Mouse (Mus musculus) NIH3T3 (cell line): ENCODE measurements around the gene Tor1aip1.
A peak's percentile ranks its signal among the peaks of the same experiment; 100 is the strongest.

Source experiments
- DNase-seq: peaks from one replicate; pipeline ENCODE4 v3.0.0-alpha.2; 2012; ENCODE audit warnings: low read depth

The Tor1aip1 gene

DNA sequence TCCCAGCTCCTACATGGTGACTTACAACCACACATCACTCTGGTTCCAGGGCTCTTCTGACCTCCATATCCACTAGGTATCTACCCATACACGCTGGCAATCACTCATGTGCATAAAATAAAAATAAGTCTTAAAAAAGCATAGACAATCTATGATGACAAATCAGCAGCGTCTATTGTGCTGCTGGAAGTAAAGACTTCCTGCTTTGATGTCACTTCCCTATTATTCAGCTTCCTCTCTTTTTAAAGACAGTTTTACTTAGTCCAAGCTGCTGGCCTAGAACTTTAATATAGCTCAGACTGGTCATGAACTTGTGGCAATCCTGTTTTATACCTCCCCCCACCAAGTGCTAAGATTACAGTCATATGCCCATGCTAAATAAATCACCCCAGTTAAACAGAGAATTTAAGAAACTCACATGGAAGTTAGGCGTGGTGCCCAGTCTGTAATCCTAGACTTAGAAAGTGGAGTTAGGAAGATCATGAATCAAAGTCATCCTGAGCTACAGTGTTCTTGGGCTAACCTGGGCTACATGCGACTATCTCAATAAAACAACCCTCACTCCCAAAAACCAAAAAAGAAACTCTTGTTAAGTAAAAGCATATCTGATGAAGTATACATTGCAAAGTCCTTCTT lies 7.8 kb downstream of the Tor1aip1 start:
- peak; percentile 50 for DNase-seq

DNA sequence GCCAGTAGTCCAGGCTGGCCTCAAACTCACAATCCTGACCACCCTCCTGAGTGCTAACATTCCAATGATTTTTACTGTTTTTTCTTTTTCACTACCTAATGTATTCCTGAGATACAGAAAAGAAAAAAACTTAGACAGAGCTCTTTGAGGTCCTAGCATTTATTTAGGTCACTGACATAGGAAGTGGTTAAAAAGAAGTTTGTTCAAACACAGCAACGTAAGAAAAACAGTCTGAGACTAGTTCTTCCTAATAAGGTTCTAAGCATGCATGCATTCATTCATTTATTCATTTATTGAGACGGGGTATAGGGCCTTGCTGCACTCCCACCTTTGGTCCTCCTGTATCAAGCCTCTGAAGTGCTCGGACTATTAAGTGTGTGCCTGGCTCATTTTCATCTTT lies 8.4 kb downstream of the Tor1aip1 start:
- DNase-seq: no peak

DNA sequence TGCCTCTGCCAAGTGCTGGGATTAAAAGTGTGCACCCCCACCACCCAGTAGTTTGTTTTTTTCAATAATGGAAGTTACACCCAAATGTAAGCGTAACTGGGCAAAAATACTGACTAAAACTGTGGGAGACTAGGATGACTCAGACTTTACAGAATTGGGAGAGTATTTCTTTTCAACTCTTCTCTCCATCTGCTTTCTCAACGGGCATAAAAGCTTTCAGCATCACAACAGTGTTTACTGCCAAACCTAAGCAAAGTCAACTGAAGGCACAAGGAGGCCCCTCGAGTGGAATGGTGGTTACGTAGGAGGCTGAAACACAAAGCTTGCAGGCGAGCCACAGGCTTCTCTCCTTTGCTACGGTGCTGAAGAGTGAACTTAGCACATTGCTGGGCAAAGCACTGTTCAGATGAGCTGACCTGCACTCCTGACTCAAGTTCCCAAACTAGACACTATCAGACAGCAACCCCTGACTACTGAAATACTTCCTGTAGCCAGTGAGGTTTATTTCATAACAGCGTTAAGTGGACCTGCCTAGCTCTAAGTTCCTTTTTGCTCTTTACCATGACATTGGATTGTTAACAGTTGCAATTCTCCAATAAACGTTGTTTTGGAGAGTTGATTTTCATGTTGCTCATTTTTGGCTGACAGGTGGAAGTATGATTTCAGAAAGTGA lies 11.3 kb downstream of the Tor1aip1 start:
- no peak for DNase-seq

DNA sequence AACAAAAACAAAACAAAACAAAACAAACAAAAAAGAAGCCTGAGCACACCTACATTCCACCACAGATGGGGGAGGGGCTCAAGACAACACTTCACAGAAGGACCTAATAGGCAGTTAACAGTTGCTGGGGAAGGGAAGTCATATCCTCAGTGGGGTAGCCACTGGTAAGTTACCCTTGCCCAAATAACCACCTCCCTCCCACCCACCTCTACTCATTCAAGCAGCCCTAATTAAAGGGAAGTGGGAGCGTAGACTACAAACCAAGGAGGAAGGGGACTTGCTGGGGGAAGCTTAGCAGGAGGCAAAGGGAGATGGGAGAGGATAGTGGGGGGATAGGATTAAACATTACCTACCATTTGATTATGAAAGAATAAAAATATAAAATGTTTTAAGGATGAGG lies 15.9 kb downstream of the Tor1aip1 start:
- DNase-seq: no peak

DNA sequence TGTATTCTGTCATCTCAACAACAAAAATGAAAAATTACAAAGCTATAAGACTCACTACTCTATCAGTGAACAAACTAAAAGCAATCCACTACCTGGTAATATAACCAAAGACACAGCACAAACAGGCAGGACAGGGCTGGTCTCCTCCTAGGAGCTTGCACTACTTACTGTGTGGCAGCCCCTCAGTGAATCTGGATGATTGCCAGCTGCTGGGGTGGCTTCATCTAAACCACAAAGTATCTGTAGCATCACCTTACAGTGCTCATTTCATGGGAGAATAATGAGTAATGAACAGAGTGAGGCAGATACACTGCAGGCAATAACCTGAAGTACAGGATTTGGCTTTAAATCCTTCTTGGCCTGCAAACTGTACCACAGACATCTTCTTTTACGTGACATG lies 16.5 kb downstream of the Tor1aip1 start:
- DNase-seq: no peak

DNA sequence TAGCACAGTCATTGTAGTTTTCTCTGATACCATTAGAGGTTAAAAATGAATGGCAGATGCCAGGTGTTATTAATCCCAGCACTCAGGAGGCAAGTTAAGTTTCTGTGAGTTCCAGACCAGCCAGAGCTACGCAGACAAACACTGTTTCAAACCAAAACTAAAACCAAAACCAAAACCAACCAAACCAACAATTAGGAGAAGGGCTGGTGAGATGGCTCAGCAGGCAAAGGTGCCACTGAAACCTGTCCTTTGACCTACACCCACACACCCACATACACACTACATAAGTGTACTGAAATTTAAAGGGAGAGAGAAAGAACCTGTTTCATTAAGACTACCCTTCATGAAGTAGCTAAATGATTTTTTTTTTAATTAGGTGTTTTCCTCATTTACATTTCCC lies 27.3 kb downstream of the Tor1aip1 start:
- DNase-seq: no peak

DNA sequence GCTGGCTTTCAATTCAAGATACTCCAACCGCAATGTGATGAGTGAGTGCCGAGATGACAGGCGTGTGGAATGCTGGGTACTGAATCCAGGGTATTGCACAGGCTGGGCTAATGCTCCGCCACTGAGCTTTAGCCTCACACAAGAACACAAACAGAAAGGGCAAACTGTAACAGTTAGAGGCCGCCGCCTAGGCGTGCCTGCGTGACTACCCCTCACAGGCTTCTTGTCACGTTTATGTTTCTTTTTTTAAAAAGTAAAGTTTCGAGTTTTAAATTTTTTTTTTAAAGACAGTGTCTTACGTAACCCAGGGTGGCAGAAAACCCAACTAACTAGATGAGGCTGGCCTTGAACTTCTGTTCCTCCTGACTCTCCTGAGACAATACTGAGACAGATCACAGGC lies 30.4 kb downstream of the Tor1aip1 start:
- DNase-seq: no peak

DNA sequence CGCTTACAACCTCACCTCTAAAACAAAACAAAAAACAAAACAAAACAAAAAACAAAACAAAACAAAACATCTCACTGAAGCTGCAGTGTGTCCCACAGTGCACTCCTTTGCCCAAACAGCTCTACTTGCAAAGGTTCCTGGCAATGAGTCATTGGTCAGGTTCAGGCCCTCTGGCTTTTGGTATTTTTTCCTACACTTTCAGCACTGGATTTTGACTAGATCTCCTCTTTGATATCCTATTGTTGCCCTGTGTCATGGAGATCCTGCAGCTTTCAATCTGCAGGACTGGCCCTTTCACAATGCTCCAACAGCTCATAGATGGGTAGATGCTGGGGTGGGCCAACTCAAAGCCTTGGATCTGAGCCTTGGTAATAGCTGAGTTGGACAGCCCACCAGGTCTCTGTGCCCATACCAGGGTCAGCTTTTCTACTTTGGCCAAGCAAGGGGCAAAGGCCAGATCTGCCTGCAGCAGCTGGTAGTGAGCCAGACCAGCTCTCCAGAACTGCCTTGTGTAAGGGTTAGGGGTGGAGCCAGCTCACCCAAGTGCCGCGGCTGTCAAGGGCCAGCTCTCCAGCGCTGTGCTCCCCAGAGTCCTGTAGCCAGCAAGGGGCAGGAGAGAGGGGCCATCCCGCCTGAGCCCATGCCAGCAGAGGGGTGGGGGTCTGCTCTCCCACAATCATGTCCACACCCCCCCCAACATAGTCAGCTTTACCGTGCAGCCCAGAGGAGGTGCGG lies 32.9 kb downstream of the Tor1aip1 start:
- peak; percentile 29 for DNase-seq

DNA sequence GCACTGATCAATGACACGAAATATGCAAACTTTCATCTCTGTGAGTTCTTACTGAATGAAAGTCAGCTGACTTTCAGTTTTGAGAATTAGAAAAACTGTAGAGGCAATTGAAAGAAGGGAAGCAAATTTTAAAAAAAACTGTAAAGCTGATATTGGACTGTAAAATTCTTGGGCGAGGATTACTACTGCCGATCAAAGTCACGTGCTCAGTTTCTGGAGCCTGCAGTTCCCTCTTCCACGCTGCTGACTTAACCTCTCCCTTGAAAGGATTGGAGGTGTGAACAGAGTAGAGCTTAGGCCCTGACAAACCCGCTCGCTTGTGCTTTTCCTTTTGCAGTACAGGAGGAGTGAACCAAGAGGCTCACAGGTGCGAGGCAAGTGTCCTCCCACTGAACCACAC lies 33.9 kb downstream of the Tor1aip1 start:
- no peak for DNase-seq

DNA sequence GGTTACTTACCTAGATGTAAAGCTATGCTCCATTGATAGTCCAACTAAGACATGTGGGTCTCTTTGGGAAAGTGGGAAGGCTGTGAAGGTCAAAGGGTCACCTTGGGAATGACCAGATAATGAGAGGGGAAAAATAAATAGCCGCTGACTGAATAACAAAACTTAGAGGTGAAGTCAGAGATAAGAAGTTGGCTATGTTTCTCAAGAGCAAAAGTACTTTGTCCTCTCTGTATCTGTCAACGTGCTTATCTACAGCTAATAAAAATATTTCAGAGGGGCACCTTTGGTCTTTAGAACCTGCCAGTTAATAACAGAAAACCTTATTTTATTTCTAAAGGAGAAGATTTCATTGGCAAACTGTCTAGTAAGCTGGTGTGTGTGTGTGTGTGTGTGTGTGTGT lies 40.7 kb downstream of the Tor1aip1 start:
- no peak for DNase-seq

DNA sequence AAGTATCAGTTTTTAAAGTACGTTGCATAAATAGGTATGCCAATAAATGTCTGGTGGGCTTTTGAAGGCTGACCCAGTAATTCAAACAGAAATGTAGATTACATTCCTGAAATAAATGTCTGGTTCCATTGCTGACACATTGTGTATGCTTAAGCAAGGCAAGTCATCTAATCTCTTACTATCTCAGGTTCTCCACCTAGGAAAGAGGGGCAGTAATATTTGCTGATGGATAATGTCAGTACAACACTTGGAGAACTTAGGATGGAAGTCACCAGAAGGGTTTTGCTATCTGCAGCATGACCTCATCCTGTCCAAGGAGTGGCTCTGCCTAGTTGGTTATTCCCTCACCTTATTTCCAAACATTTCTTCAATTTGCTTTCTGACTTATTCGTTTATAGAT lies 41.8 kb downstream of the Tor1aip1 start:
- no peak for DNase-seq

DNA sequence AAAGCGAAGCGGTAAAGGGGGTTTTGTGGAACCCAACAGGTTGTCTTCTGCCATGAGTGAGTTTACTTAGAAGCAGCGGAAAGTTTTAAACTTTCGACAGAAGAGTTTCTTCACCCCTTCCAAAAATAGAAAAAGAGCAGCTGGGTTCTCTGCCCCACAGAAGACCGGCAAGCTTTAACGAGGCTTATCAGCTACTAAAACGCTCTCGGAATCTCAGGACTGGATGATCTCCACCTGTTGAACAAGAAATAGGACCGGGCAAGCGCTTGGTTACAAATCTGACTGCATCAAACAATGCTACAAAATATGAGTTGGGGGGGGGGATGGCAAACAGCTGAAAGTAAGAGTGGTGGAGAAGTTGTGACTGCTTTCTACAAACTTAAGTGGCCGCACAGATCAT lies 45.9 kb downstream of the Tor1aip1 start:
- no peak for DNase-seq

DNA sequence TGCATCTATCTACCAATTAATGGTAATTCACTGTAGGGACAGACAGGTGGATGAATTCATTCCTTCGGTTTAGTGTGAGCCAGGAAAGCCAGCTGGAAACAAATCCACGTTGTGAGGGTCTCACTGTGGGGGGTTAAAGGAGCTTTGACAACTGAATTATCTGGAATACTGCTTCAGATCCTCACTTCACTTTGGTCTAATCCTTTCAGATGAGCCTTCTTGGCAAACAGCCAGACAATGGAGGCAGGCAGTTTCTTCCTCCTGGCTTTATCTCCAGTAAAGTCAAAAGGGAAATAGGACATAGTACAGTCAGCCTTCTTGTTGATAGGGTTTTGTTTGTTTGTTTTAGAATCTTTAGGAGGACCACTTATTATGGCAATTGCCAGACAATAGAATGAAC lies 46.9 kb downstream of the Tor1aip1 start:
- peak; percentile 9 for DNase-seq

DNA sequence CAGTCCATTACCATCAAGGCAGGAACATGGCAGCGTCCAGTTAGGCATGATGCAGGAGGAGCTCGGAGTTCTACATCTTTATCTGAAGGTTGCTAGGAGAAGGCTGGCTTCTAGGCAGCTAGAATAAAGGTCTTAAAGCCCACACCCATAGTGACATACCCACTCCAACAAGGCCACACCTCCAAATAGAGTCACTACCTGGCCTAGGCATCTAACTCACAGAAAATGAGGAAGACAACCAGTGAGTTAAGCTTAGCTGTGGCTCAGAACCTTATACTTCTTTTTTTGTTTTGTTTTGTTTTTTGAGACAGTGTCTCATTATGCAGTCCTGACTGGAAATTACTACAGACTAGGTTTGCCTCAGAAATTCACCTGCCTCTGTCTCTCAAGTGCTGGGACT lies 48.7 kb downstream of the Tor1aip1 start:
- DNase-seq: no peak

DNA sequence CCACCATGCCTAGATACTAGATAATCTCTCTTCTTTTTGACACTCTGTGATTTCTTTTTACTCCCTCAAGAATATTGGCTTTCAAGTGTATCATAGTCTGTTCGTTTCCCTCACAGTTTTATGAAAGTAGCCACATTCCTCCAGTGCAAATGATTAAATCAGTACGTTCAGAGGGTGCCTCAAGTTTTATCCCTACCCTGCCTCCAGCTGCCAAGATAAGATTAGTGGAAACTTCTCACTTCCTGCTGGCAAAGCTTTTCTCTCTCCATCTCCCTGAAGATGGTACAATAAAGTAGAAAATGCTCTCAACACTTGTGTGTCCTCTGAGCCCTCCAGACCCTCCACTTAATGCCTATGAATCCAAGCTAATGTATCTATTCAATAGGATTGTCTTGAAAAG lies 61.3 kb downstream of the Tor1aip1 start:
- DNase-seq: no peak

DNA sequence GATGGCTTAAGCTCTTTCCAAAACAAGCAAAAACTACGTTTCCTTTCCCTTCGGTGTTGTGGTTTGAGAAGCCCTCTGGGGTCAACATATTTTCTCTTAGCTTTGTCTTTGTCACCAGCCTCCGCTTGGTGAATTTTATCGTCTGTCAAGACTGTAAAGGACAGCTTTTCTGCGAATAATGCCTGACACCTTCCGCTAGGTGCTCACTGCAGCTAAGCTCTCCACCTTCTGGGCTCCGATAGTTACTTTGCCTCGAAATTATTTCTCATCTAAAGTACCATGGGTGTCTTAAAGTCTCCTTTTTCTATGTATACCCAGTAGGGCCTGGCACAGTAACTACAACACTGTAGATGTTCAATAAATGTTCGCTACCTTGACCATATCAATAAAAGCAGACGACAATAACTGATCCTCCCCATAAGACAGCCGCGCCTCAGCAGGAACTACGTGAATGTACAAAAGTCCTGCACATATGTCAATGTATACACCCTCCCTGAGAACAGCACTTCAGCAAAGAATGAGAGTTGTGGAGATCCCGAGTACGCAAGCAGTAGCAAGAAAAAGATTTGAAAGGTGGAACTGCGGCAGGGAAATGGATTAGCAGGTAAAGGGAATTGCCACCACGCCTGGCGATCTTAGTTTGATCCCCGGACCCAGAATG lies 62.4 kb downstream of the Tor1aip1 start:
- no peak for DNase-seq

DNA sequence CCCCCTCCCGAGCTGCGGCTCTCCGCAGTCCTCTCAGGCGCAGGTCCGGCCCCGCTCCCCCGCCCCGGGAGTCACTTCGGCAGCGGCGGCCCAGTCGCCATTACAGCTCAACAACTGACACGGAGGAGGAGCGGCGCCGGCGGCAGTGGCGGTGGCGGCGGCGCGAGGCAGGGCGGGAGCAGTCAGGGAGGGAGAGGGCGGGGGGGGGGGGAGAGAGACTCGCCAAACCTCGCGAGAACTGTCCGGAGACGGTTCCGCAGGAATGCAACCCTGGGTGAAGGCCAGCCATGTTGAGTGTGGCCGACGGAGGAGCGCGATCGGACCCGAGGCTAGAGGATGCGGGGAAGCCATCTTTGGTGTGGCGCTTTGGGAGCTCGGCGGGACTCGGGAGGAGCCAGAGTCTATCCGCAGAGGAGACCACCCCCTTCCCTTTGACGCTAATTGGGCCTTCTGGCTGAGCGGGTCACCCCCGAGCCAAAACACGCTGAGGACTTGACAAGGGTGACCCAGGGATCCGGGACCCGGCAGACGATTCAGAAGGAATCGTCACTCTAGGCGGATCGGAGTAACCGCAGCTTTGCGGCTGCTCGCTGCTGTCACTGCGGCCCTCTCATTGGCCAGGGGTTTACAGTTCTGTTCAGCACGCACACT lies 63.1 kb downstream of the Tor1aip1 start, which contains the start of gene Cep350:
TSS of gene Cep350 (minus strand) at position 188 of the 651 bp plus-strand sequence.
- DNase-seq: peak; percentile 99

DNA sequence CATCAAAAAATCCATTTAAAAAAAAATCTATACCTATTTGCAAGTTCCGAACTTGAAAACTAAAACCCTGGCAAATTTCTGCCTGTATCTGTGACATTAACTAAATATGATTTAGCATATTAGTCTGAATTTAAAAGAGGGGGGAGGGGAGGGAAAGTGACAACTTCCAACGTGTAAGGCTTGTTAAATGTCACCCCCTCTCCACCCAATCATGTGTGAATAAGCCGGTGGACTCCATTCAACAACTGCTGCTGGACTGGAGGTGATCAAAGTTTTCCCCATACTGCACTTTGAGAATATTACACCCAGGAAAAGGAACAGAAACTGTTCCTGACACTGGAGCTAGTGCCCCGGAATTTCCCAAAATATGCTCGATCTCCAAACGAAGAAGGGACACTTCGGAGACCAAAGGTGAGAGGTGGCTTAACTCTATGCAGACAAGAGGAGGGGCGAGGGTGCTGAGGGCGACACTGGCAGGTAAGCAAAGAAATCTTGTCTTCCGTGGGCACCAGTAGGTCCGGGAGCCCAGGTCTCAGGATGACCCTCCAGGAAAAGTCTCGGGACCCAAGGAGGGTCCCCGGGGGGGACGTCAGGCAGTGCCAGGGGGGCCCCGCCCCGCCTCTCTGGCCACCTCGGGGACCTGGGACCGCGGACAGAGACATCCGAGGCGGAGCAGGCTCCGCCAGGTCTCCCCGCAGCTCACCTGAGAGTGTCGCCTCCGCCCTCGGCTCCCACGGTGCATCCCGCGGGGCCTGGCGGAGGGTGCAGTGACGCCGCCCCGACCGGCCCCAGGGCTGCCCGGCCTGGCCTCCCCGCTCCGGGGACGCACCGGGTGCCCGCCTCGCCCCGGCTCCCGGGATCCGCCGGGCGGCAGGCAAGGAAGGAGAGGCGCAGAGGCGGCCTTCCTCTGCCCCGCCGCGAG lies 63.9 kb downstream of the Tor1aip1 start:
- peak; percentile 18 for DNase-seq
